Mouse (Mus musculus) G1E-ER4 (cell line): ENCODE data around the gene Gatm. TPM values are rescaled to one million over a fixed set of nuclear protein-coding genes. Genes with fewer than 3 reads are reported as not detected.

ENCODE experiments used
- GATA1 ChIP-seq: IDR thresholded peaks from one replicate; pipeline ENCODE4 v1.8.0; 2012; ENCODE audit warnings: low read length, inconsistent platforms
- polyA plus RNA-seq: library from polyadenylated mRNA; stranded (reverse); fragments of >175 nt; gene quantifications from 2 replicates; pipeline ENCODE4 v1.2.3, GENCODE M21; 2012

Gatm gene
- not detected in 2 replicates for polyA plus RNA-seq

GRCm38 (mm10) chr2:122610746-122611653, at the start of gene Gatm:
Gatm (minus strand) TSS chr2:122611303.
- TF ChIP-seq GATA1 = no peak

GRCm38 (mm10) chr2:122659825-122660224, 48.7 kb upstream of the Gatm start:
- TF ChIP-seq GATA1 = no peak

GRCm38 (mm10) chr2:122657707-122658524, 46.8 kb upstream of the Gatm start:
- no peak for TF ChIP-seq GATA1

GRCm38 (mm10) chr2:122656767-122657166, 45.7 kb upstream of the Gatm start:
- TF ChIP-seq GATA1 = no peak

- TF ChIP-seq GATA1 = no peak
Observed at GRCm38 (mm10) chr2:122656052-122656451, 44.9 kb upstream of the Gatm start.

- TF ChIP-seq GATA1 = no peak
Observed at GRCm38 (mm10) chr2:122652096-122653084, 41.3 kb upstream of the Gatm start.

GRCm38 (mm10) chr2:122638673-122639072, 27.6 kb upstream of the Gatm start:
- TF ChIP-seq GATA1 = no peak

GRCm38 (mm10) chr2:122638029-122638428, 26.9 kb upstream of the Gatm start:
- TF ChIP-seq GATA1 = no peak

GRCm38 (mm10) chr2:122637526-122637997, 26.5 kb upstream of the Gatm start:
- TF ChIP-seq GATA1 = no peak

GRCm38 (mm10) chr2:122636686-122637085, 25.6 kb upstream of the Gatm start, which contains the start of gene AA467197:
AA467197 (plus strand) TSS chr2:122636986.
- TF ChIP-seq GATA1 = no peak

GRCm38 (mm10) chr2:122631226-122631801, 20.2 kb upstream of the Gatm start:
- TF ChIP-seq GATA1 = no peak

GRCm38 (mm10) chr2:122630465-122631225, 19.5 kb upstream of the Gatm start:
- TF ChIP-seq GATA1 = no peak

GRCm38 (mm10) chr2:122629871-122630270, 18.8 kb upstream of the Gatm start:
- no peak for TF ChIP-seq GATA1

- no peak for TF ChIP-seq GATA1
Observed at GRCm38 (mm10) chr2:122628976-122629375, 17.9 kb upstream of the Gatm start.
